Mouse (Mus musculus): ENCODE measurements at regions not wholly inside any gene's neighbourhood (a gene's known extent, or its start where the extent isn't known, plus 50 kb on each side); places are given as distances from the start of the nearest gene placed in this dataset.

DNA sequence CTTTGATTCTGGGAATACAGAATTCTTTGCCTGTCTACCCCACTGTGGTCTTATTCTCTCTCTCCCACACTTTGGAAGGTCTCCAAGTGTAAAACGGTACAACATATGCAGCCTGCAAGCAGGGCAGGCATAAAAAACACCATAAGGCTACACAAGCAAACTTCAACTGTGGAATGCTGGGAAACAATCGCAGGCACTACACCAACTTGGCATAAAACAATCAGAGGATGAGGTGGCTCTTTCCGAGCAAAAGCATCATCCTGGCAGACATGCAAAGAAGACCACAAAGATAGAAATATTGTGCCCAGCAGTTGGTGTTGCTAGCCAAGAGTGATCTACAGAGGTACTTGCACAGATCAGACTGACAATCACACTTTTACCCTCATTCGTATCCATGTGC, 88.0 kb upstream of the Galnt5 start:
- no peak for DNase-seq (ENCODE audit: low spot score in 2 of 2)

DNA sequence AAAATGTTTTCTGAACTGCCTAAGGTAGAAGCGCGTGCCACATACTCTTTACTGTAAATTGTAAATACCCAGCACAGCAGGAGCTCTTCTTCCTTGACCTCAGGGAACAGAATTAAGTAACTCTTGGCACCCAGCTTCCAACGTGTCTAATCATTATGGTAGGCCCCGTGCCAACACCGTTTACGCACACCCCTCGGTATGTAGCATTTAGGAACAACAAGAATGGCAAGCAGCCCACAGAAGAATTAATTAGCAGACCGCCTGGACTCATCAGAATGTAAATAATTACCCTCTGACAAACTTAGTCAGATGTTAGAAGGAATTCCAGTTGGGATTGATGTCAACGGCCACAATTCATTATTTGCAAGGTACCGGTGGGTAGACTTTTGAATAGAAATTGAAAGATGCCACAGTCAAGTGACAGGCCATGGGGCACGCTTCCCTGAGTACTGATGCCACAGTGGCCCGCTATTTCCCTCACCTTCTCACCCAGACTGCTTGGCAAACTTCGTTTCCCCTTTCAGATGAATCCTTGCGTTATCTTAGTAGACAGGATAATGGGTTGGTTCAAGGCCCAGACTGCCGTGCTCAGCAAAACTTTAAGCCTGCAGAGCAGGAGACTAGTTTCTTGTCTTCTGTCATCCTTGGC, 81.2 kb upstream of the Galnt5 start:
- DNase-seq (ENCODE audit: low spot score in 2 of 2), result no peak

- DNase-seq (ENCODE audit: low spot score in 2 of 2), result no peak
These were observed 80.0 kb upstream of the Galnt5 start for GRCm38 (mm10) chr2:57917721-57918120.

GRCm38 (mm10) chr2:57919102-57919731, 78.5 kb upstream of the Galnt5 start:
- no peak for DNase-seq (ENCODE audit: low spot score in 2 of 2)

DNA sequence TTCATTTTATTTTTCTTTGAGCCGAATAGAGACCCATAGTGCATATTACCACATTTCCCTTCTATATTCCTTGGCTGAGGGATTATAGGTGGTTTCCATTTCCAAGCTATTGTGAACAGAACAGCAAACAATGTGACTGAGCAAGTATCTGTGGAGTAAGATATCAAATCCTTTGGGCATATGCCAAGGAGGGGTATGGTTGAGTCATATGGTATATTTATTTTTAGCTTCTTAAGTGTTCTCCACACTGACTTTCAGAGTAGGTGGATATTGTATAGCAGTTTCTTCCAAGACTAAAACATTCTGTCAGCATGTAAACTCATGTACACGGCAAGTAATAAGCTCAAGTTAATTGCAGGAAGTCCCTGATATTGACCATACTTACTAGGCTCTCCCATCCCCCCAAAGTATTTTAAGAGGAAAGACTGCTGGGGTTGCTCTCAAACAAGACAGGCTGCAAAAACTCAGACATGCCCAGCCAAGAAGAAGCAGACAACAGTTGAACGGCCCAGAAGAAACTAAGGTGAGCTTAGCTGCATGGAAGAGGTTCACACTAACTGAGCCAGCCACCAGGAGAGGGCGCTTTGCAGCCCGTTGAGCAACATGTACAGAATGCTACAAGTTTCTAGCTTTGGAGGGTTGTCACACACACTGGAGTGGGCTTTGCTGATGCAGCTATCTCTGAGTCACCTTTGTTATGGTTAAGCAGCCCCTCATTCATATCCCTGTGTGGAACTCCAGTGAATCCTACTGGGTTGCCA, 63.4 kb upstream of the Galnt5 start:
- DNase-seq (ENCODE audit: low spot score in 2 of 2), result no peak
